Mouse (Mus musculus) liver, adult 2 months (tissue): ENCODE results near the gene Olfr1148.

Experiments used
- CTCF ChIP-seq: fragments of 200-500 bp; IDR thresholded peaks from 2 replicates; pipeline ENCODE4 v1.5.1; 2011; ENCODE audit warnings: low read depth, low read length, control low read depth
- POLR2A ChIP-seq: fragments of 200-500 bp; IDR thresholded peaks from 2 replicates; pipeline ENCODE4 v1.6.1; 2011; ENCODE audit warnings: low read length, control low read depth; ENCODE audit not compliant: insufficient read depth; ENCODE audit errors: extremely low read depth

- TF ChIP-seq CTCF (no peak), POLR2A (no peak)
Measured at GRCm38 (mm10) chr2:87800292-87800691, 30.0 kb upstream of the Olfr1148 start, which contains the start of gene Olfr1143.
